Mouse (Mus musculus) frontal cortex, postnatal 25 days (tissue): ENCODE measurements around the gene Bcas2.
"Not testable (repeated sequence)": the region's sequence is repeated elsewhere in the genome, so short reads cannot be mapped to it uniquely, and the experiment has no call there.

Experiments
- DNase-seq, 2 experiments: peaks; one replicate each; pipeline ENCODE4 v3.0.0; 2022; ENCODE audit warnings: low spot score in 2 of 2

The Bcas2 gene

GRCm38 (mm10) chr3:103159232-103159900 is 12.1 kb upstream of the Bcas2 start:
- no peak for DNase-seq

GRCm38 (mm10) chr3:103169771-103170170 is 1.7 kb upstream of the Bcas2 start:
- DNase-seq, result peak; percentile 65 to 78

- DNase-seq, result no peak
Observed at GRCm38 (mm10) chr3:103172615-103173014, 1.2 kb downstream of the Bcas2 start.

- DNase-seq, result no peak
Observed at GRCm38 (mm10) chr3:103176740-103177139, 5.3 kb downstream of the Bcas2 start.

- no peak for DNase-seq
Observed at GRCm38 (mm10) chr3:103179527-103179926, 8.1 kb downstream of the Bcas2 start.

GRCm38 (mm10) chr3:103181171-103181570 is 9.7 kb downstream of the Bcas2 start:
- no peak for DNase-seq

- no peak for DNase-seq
Observed at GRCm38 (mm10) chr3:103182821-103183220, 11.4 kb downstream of the Bcas2 start.

- not testable (repeated sequence) for DNase-seq
Observed at GRCm38 (mm10) chr3:103184467-103184866, 13.0 kb downstream of the Bcas2 start.

GRCm38 (mm10) chr3:103188451-103188850 is 17.0 kb downstream of the Bcas2 start:
- DNase-seq, result no peak

GRCm38 (mm10) chr3:103188856-103189255 is 17.4 kb downstream of the Bcas2 start:
- DNase-seq, result no peak

GRCm38 (mm10) chr3:103192161-103192560 is 20.7 kb downstream of the Bcas2 start:
- DNase-seq, result no peak

- no peak for DNase-seq
Observed at GRCm38 (mm10) chr3:103193186-103193585, 21.7 kb downstream of the Bcas2 start.

GRCm38 (mm10) chr3:103196320-103196823 is 24.9 kb downstream of the Bcas2 start:
- no peak for DNase-seq

- no peak for DNase-seq
Observed at GRCm38 (mm10) chr3:103199386-103199785, 27.9 kb downstream of the Bcas2 start.

- DNase-seq, result not testable (repeated sequence)
Observed at GRCm38 (mm10) chr3:103201105-103201504, 29.6 kb downstream of the Bcas2 start.

GRCm38 (mm10) chr3:103203554-103203953 is 32.1 kb downstream of the Bcas2 start:
- no peak for DNase-seq

GRCm38 (mm10) chr3:103204445-103204844 is 33.0 kb downstream of the Bcas2 start:
- DNase-seq, result no peak

GRCm38 (mm10) chr3:103206393-103206792 is 34.9 kb downstream of the Bcas2 start:
- no peak for DNase-seq

- DNase-seq, result no peak
Observed at GRCm38 (mm10) chr3:103207749-103208148, 36.3 kb downstream of the Bcas2 start.

GRCm38 (mm10) chr3:103208237-103208636 is 36.8 kb downstream of the Bcas2 start:
- no peak for DNase-seq

GRCm38 (mm10) chr3:103211101-103211500 is 39.6 kb downstream of the Bcas2 start:
- no peak for DNase-seq

GRCm38 (mm10) chr3:103212142-103212541 is 40.7 kb downstream of the Bcas2 start:
- no peak for DNase-seq

GRCm38 (mm10) chr3:103213537-103213936 is 42.1 kb downstream of the Bcas2 start:
- no peak for DNase-seq
